Mouse (Mus musculus): Measurements from ENCODE around the gene Gid8. TPM values are rescaled to one million over a fixed set of nuclear protein-coding genes. Genes with fewer than 3 reads are reported as not detected.
A peak's percentile ranks its signal among the peaks of the same experiment; 100 is the strongest.

Gene Gid8
- polyA plus RNA-seq, 1 experiment from 2014 or later, result 68.7 TPM

GRCm38 (mm10) chr2:180743321-180743720 lies 33.4 kb downstream of the Gid8 start:
- Histone ChIP-seq H3K9ac (replicated peaks; ENCODE audit: low read length) (no peak overlapping the region), H3K9me3 (replicated peaks; ENCODE audit: control insufficient read depth, low read length) (no peaks in the 10 kb centered on the region), H3K4me1 (ENCODE audit: control insufficient read depth, insufficient read depth, low read length) (no peaks in the 10 kb centered on the region), H3K4me2 (ENCODE audit: low read depth, low read length) (no peak overlapping the region), H3K36me3 (replicated peaks; ENCODE audit: control insufficient read depth, insufficient read depth, low read depth, low read length) (no peaks in the 10 kb centered on the region), H3K27me3 (ENCODE audit: control insufficient read depth, insufficient read depth, low read length) (no peaks in the 10 kb centered on the region), H3K27ac (replicated peaks; ENCODE audit: low read depth, low read length) (no peak overlapping the region), H3K4me3 (ENCODE audit: low read depth, low read length) (no peak overlapping the region)
- DNase-seq (ENCODE audit: low spot score) (no peak), ATAC-seq (replicated peaks; ENCODE audit: insufficient number of reproducible peaks, low FRiP score, low TSS enrichment, low read depth) (no peak)
- 91% methylated on average over 2 of the region's 2 CpGs for WGBS

- Histone ChIP-seq H3K4me3 (ENCODE audit: low read depth, low read length) (no peak overlapping the region), H3K4me2 (ENCODE audit: low read depth, low read length) (no peak overlapping the region), H3K4me1 (ENCODE audit: control insufficient read depth, insufficient read depth, low read length) (no peaks in the 10 kb centered on the region), H3K27ac (replicated peaks; ENCODE audit: low read depth, low read length) (no peak overlapping the region), H3K9me3 (replicated peaks; ENCODE audit: control insufficient read depth, low read length) (no peaks in the 10 kb centered on the region), H3K27me3 (ENCODE audit: control insufficient read depth, insufficient read depth, low read length) (no peaks in the 10 kb centered on the region), H3K36me3 (replicated peaks; ENCODE audit: control insufficient read depth, insufficient read depth, low read depth, low read length) (no peaks in the 10 kb centered on the region), H3K9ac (replicated peaks; ENCODE audit: low read length) (no peak overlapping the region)
- DNase-seq (ENCODE audit: low spot score) (peak; percentile 88), ATAC-seq (replicated peaks; ENCODE audit: insufficient number of reproducible peaks, low FRiP score, low TSS enrichment, low read depth) (0 out of 2 replicates have a peak, but pooled peaks have one; percentile 66)
- WGBS, result 39% methylated on average over 17 of the region's 17 CpGs
Measured at GRCm38 (mm10) chr2:180745248-180745927, 35.5 kb downstream of the Gid8 start.

GRCm38 (mm10) chr2:180746569-180747192 lies 36.8 kb downstream of the Gid8 start:
- Histone ChIP-seq H3K9me3 (replicated peaks; ENCODE audit: control insufficient read depth, low read length) (no peaks in the 10 kb centered on the region), H3K36me3 (replicated peaks; ENCODE audit: control insufficient read depth, insufficient read depth, low read depth, low read length) (no peaks in the 10 kb centered on the region), H3K4me2 (ENCODE audit: low read depth, low read length) (no peak overlapping the region), H3K27me3 (ENCODE audit: control insufficient read depth, insufficient read depth, low read length) (no peaks in the 10 kb centered on the region), H3K9ac (replicated peaks; ENCODE audit: low read length) (no peak overlapping the region), H3K4me3 (ENCODE audit: low read depth, low read length) (no peak overlapping the region), H3K4me1 (ENCODE audit: control insufficient read depth, insufficient read depth, low read length) (no peaks in the 10 kb centered on the region), H3K27ac (replicated peaks; ENCODE audit: low read depth, low read length) (no peak overlapping the region)
- ATAC-seq (replicated peaks; ENCODE audit: insufficient number of reproducible peaks, low FRiP score, low TSS enrichment, low read depth), result no peak
- 24% methylated on average over 5 of the region's 5 CpGs for WGBS
- no peak for DNase-seq (ENCODE audit: low spot score)

GRCm38 (mm10) chr2:180748904-180749303 lies 39.0 kb downstream of the Gid8 start:
- DNase-seq (ENCODE audit: low spot score) (no peak), ATAC-seq (replicated peaks; ENCODE audit: insufficient number of reproducible peaks, low FRiP score, low TSS enrichment, low read depth) (no peak)
- H3K9ac ChIP-seq (replicated peaks; ENCODE audit: low read length), result no peak overlapping the region
- no peaks in the 10 kb centered on the region for H3K36me3 ChIP-seq (replicated peaks; ENCODE audit: control insufficient read depth, insufficient read depth, low read depth, low read length)
- H3K4me1 ChIP-seq (ENCODE audit: control insufficient read depth, insufficient read depth, low read length), result no peaks in the 10 kb centered on the region
- H3K27ac ChIP-seq (replicated peaks; ENCODE audit: low read depth, low read length), result no peak overlapping the region
- 24% methylated on average over 5 of the region's 5 CpGs for WGBS
- H3K9me3 ChIP-seq (replicated peaks; ENCODE audit: control insufficient read depth, low read length), result no peaks in the 10 kb centered on the region
- no peaks in the 10 kb centered on the region for H3K27me3 ChIP-seq (ENCODE audit: control insufficient read depth, insufficient read depth, low read length)
- no peak overlapping the region for H3K4me3 ChIP-seq (ENCODE audit: low read depth, low read length)
- no peak overlapping the region for H3K4me2 ChIP-seq (ENCODE audit: low read depth, low read length)

- Histone ChIP-seq H3K27ac (replicated peaks; ENCODE audit: low read depth, low read length) (no peak overlapping the region), H3K27me3 (ENCODE audit: control insufficient read depth, insufficient read depth, low read length) (no peaks in the 10 kb centered on the region), H3K9me3 (replicated peaks; ENCODE audit: control insufficient read depth, low read length) (no peaks in the 10 kb centered on the region), H3K36me3 (replicated peaks; ENCODE audit: control insufficient read depth, insufficient read depth, low read depth, low read length) (no peaks in the 10 kb centered on the region), H3K4me3 (ENCODE audit: low read depth, low read length) (no peak overlapping the region), H3K4me2 (ENCODE audit: low read depth, low read length) (no peak overlapping the region), H3K9ac (replicated peaks; ENCODE audit: low read length) (no peak overlapping the region), H3K4me1 (ENCODE audit: control insufficient read depth, insufficient read depth, low read length) (no peaks in the 10 kb centered on the region)
- 67% methylated on average over 5 of the region's 5 CpGs for WGBS
- ATAC-seq (replicated peaks; ENCODE audit: insufficient number of reproducible peaks, low FRiP score, low TSS enrichment, low read depth), result no peak
- no peak for DNase-seq (ENCODE audit: low spot score)
Measured at GRCm38 (mm10) chr2:180754976-180755688, 45.2 kb downstream of the Gid8 start.

GRCm38 (mm10) chr2:180755896-180756295 lies 46.0 kb downstream of the Gid8 start:
- H3K27ac ChIP-seq (replicated peaks; ENCODE audit: low read depth, low read length), result no peak overlapping the region
- no peak overlapping the region for H3K4me2 ChIP-seq (ENCODE audit: low read depth, low read length)
- DNase-seq (ENCODE audit: low spot score), result peak; percentile 81
- no peak for ATAC-seq (replicated peaks; ENCODE audit: insufficient number of reproducible peaks, low FRiP score, low TSS enrichment, low read depth)
- H3K4me1 ChIP-seq (ENCODE audit: control insufficient read depth, insufficient read depth, low read length), result no peaks in the 10 kb centered on the region
- H3K27me3 ChIP-seq (ENCODE audit: control insufficient read depth, insufficient read depth, low read length), result no peaks in the 10 kb centered on the region
- H3K9ac ChIP-seq (replicated peaks; ENCODE audit: low read length), result no peak overlapping the region
- under 1% methylated on average over 8 of the region's 8 CpGs for WGBS
- H3K36me3 ChIP-seq (replicated peaks; ENCODE audit: control insufficient read depth, insufficient read depth, low read depth, low read length), result no peaks in the 10 kb centered on the region
- no peaks in the 10 kb centered on the region for H3K9me3 ChIP-seq (replicated peaks; ENCODE audit: control insufficient read depth, low read length)
- H3K4me3 ChIP-seq (ENCODE audit: low read depth, low read length), result no peak overlapping the region

GRCm38 (mm10) chr2:180756786-180757185 lies 46.9 kb downstream of the Gid8 start:
- H3K4me3 ChIP-seq (ENCODE audit: low read depth, low read length), result no peak overlapping the region
- WGBS, result 20% methylated on average over 2 of the region's 2 CpGs
- no peak overlapping the region for H3K27ac ChIP-seq (replicated peaks; ENCODE audit: low read depth, low read length)
- DNase-seq (ENCODE audit: low spot score) (no peak), ATAC-seq (replicated peaks; ENCODE audit: insufficient number of reproducible peaks, low FRiP score, low TSS enrichment, low read depth) (no peak)
- no peaks in the 10 kb centered on the region for H3K36me3 ChIP-seq (replicated peaks; ENCODE audit: control insufficient read depth, insufficient read depth, low read depth, low read length)
- no peak overlapping the region for H3K4me2 ChIP-seq (ENCODE audit: low read depth, low read length)
- no peak overlapping the region for H3K9ac ChIP-seq (replicated peaks; ENCODE audit: low read length)
- no peaks in the 10 kb centered on the region for H3K4me1 ChIP-seq (ENCODE audit: control insufficient read depth, insufficient read depth, low read length)
- no peaks in the 10 kb centered on the region for H3K9me3 ChIP-seq (replicated peaks; ENCODE audit: control insufficient read depth, low read length)
- no peaks in the 10 kb centered on the region for H3K27me3 ChIP-seq (ENCODE audit: control insufficient read depth, insufficient read depth, low read length)
